Mouse (Mus musculus) C2C12 (cell line): ENCODE measurements at regions not wholly inside any gene's neighbourhood (a gene's known extent, or its start where the extent isn't known, plus 50 kb on each side); places are given as distances from the start of the nearest gene placed in this dataset.

Source experiments
- H3K27me3 ChIP-seq: one replicate; pipeline ENCODE4 v1.6.1; 2011; ENCODE audit not compliant: control insufficient read depth, insufficient read depth, insufficient read length
- H3K36me3 ChIP-seq: one replicate; pipeline ENCODE4 v1.6.1; 2011; ENCODE audit not compliant: control insufficient read depth, insufficient read depth
- H3K4me3 ChIP-seq: one replicate; pipeline ENCODE4 v1.5.1; 2011; ENCODE audit warnings: mild to moderate bottlenecking, control low read depth; ENCODE audit not compliant: poor library complexity, insufficient read depth, severe bottlenecking
- H3K79me2 ChIP-seq: one replicate; pipeline ENCODE4 v1.6.1; 2011; ENCODE audit not compliant: control insufficient read depth, insufficient read depth
- H3K79me3 ChIP-seq: one replicate; pipeline ENCODE4 v1.6.1; 2011; ENCODE audit warnings: low read depth, control low read depth
- H3ac ChIP-seq: one replicate; pipeline ENCODE3; 2011; ENCODE audit warnings: low read depth; ENCODE audit not compliant: control insufficient read depth, insufficient read length
- CEBPB ChIP-seq: IDR thresholded peaks from one replicate; pipeline ENCODE4 v1.6.1; 2011; ENCODE audit warnings: low read depth, mild to moderate bottlenecking, control low read depth, moderate library complexity
- CTCF ChIP-seq: IDR thresholded peaks from one replicate; pipeline ENCODE4 v1.5.1; 2011; ENCODE audit not compliant: control insufficient read depth, insufficient read depth, insufficient read length
- FOSL1 ChIP-seq: IDR thresholded peaks from one replicate; pipeline ENCODE4 v1.8.0; 2011; ENCODE audit warnings: mild to moderate bottlenecking, low read length; ENCODE audit not compliant: poor library complexity, insufficient read depth, severe bottlenecking
- MAX ChIP-seq: IDR thresholded peaks from one replicate; pipeline ENCODE4 v1.6.1; 2011; ENCODE audit warnings: mild to moderate bottlenecking, control low read depth
- MYOD1 ChIP-seq: IDR thresholded peaks from one replicate; pipeline ENCODE4 v1.6.1; 2011; ENCODE audit warnings: low read depth; ENCODE audit not compliant: control insufficient read depth, insufficient read length
- MYOG ChIP-seq: IDR thresholded peaks from one replicate; pipeline ENCODE4 v1.6.1; 2011; ENCODE audit not compliant: control insufficient read depth, insufficient read length; ENCODE audit errors: extremely low read depth
- USF1 ChIP-seq: IDR thresholded peaks from one replicate; pipeline ENCODE4 v1.6.1; 2011; ENCODE audit warnings: low read depth, mild to moderate bottlenecking, control low read depth, moderate library complexity

DNA sequence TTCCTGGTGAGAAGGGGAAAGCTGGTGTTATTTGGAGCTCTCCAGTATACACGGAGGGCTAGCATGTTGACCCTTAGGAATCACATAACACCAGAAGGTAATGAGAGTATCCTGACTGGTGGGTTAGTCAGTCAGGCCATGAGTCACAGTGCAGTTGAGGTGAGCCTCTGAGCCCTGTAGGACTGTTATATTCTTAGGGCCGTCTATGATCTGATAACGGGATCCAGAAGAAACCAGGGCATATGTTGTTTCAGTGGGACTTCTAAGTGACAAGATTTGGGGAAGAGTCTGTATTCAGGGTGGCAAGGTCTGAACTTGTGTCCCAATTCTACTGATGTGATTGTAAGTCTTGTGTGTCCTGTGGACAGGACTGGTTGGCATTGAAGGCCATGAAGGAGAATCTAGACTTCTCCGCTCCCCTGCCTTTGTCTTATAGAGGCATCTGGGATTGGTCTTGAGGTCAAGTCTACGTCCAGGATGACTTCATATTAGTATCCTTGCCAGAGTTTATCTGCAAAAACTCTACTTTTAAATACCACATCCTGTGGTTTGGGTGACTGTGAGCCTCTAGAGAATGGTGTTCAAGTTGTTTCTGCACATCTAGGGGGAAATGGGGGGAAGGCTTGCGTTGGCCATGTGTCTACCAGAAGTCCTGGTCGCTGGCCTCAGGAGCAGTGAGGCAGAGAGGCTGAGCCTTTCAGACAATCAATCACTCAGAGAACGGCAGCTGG lies 71.2 kb downstream of the Itgb2l start:
- H3K79me2 ChIP-seq, result peaks cover 44% of the 10 kb centered on the region
- H3K79me3 ChIP-seq, result peaks cover 32% of the 10 kb centered on the region
- TF ChIP-seq MAX (peak; percentile 96), MYOD1 (peak; percentile 65), CTCF (no peak), FOSL1 (peak; percentile 51), CEBPB (no peak)
- no peak overlapping the region for H3ac ChIP-seq
- no peaks in the 10 kb centered on the region for H3K27me3 ChIP-seq
- H3K4me3 ChIP-seq, result peak overlapping the region; percentile 48
- H3K36me3 ChIP-seq, result peaks cover 4% of the 10 kb centered on the region

DNA sequence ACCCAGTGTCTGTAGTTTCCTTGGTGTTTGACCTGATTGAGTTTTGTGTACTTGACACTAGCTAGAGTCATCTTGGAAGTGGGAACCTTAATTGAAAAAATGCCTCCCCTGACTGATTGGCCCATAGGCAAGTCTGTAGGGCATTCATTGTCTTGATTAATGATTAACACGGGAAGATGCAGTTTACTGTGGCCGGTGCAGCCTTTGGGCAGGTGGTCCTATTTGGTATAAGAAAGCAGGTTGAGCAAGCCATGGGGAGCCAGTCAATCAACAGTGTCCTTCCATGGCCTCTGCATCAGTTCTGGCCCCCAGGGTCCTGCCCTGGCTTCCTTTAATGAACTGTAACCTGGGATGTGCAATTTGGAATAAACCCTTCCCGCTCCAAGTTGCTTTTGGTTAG lies 72.3 kb downstream of the Itgb2l start:
- TF ChIP-seq CTCF, result no peak
- TF ChIP-seq MAX, result no peak
- TF ChIP-seq USF1, result no peak
- no peak for TF ChIP-seq MYOG
- TF ChIP-seq FOSL1, result no peak
- no peak for TF ChIP-seq MYOD1
- no peak for TF ChIP-seq CEBPB
- H3K4me3 ChIP-seq, result no peak overlapping the region
- H3K27me3 ChIP-seq, result no peaks in the 10 kb centered on the region
- H3ac ChIP-seq, result no peak overlapping the region
- peaks cover 33% of the 10 kb centered on the region for H3K79me2 ChIP-seq
- H3K36me3 ChIP-seq, result peaks cover 4% of the 10 kb centered on the region
- H3K79me3 ChIP-seq, result peaks cover 25% of the 10 kb centered on the region

DNA sequence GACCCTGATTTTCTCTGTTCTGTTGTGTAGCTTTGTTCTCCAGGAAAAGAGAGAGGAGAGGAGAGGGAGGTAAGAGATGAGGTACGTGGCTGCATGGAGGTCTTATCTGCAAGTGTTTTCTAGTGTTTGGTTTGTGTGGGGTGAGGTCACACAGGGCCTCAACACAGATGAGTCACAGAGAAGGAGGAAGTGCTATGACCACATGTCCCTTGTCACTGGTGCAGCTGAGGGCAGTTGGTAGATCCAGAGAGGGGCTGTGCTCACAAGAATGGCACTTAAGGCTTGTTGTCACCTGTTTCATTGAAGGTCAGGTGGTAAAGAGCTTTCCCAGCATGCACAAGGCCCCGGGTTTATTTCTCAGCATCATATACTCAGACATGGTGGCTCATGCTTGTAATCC lies 73.2 kb downstream of the Itgb2l start:
- no peak overlapping the region for H3ac ChIP-seq
- TF ChIP-seq FOSL1, result no peak
- no peak for TF ChIP-seq CTCF
- TF ChIP-seq MYOD1, result peak; percentile 84
- TF ChIP-seq USF1, result peak; percentile 25
- no peak for TF ChIP-seq MYOG
- no peak for TF ChIP-seq CEBPB
- peaks cover 4% of the 10 kb centered on the region for H3K36me3 ChIP-seq
- no peaks in the 10 kb centered on the region for H3K27me3 ChIP-seq
- peaks cover 25% of the 10 kb centered on the region for H3K79me2 ChIP-seq
- H3K4me3 ChIP-seq, result no peak overlapping the region
- H3K79me3 ChIP-seq, result peaks cover 20% of the 10 kb centered on the region
